Mouse (Mus musculus) erythroid progenitor cell, adult 5-6 weeks (primary cell): Measurements from ENCODE around the gene Tent5c. TPM values are rescaled to one million over a fixed set of nuclear protein-coding genes. Genes with fewer than 3 reads are reported as not detected.

Experiments
- ATAC-seq: replicated peaks from 2 replicates; pipeline ENCODE4 v1.8.0; 2016; ENCODE audit warnings: moderate number of reproducible peaks, mild to moderate bottlenecking, moderate TSS enrichment, inconsistent platforms; ENCODE audit not compliant: poor library complexity, low FRiP score, severe bottlenecking
- total RNA-seq, 2 experiments: library from RNA; stranded (forward) in 1 of 2; stranded (reverse) in 1 of 2; fragments of 150-400 nt in 1 of 2; fragments of 186-747, 209-891 nt in 1 of 2; gene quantifications; 2 replicates each; pipeline versions ENCODE4 v1.2.3 to v1.2.4; 2015 to 2017; ENCODE audit warnings: low replicate concordance in 2 of 2

Tent5c gene
- total RNA-seq, 2 experiments from 2014 or later = 155 to 207 TPM

- no peak for ATAC-seq
Observed at GRCm38 (mm10) chr3:100411945-100412344, 77.2 kb downstream of the Tent5c start.

- no peak for ATAC-seq
Observed at GRCm38 (mm10) chr3:100409280-100409679, 79.8 kb downstream of the Tent5c start.

DNA sequence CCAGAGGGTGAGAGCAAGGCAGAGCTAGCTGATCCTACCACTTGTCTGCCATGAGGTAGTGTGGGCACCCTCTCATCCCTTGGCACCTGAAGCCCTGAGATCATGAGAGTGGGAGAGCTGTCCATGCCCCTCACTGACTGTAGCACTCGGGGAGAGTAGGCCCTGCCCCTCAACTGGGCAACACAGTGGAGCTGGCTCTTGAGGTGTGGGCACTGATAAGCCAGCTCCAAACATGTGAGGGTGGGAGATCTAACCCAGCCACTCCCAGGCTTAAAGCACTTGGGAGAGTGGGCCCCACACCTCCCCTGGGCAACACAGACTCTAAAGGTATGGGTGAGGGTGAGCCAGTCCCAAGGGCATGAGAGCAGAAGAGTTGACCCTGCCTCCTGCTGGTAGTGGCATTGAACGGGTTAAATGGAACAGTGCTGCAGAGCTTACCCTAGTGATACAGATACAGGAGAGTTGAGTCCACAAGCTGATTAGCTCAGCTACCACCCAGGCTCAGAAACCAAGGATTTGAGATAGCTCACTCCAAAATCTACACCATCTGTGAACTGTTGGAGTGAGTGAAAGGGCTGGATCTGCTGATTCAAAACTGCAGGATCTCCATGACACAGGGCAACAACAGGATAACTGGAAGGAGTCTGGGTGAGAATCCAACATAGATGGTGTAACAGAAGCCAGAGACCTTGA, 80.6 kb downstream of the Tent5c start:
- peak; percentile 45; the same call in 1 of the 2 replicates for ATAC-seq

- ATAC-seq = no peak
Observed at GRCm38 (mm10) chr3:100402656-100403055, 86.5 kb downstream of the Tent5c start.

Other genes starting within 250 kb of the Tent5c start
- gene Man1a2, start 196.2 kb upstream of the Tent5c start, total RNA-seq (2015; ENCODE audit: low replicate concordance) = 14.8 and 62.5 TPM in 2 replicates
- gene Man1a2, start 196.2 kb upstream of the Tent5c start, total RNA-seq (2017; ENCODE audit: low replicate concordance) = 49.2 and 52.1 TPM in 2 replicates